Mouse (Mus musculus): ENCODE measurements around the gene Sec14l4. TPM values are rescaled to one million over a fixed set of nuclear protein-coding genes. Genes with fewer than 3 reads are reported as not detected.
"Not testable (repeated sequence)": the region's sequence is repeated elsewhere in the genome, so short reads cannot be mapped to it uniquely, and the experiment has no call there.

Gene Sec14l4
- polyA plus RNA-seq, 1 experiment from 2014 or later: 6.3 TPM

DNA sequence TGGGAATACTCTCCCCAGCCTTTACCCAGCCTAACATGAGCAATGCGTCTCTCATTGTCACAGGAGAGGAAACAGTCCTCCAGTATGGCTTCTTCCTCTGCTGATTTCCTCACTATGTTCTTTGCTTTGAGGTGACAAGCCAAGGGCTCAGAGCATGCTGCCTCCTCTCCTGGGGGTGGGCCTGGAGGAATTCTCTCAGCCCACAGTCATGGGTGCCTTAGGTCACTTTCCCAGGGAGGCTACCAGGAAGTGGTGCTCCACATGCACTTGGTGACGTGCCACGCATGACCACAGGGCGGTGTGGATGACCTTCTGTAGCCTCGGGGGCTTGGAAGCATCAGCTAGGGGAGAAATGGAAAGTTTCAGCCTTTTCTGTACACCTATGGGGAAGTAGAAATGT is 35.8 kb upstream of the Sec14l4 start:
- WGBS (ENCODE audit: insufficient replicate concordance): 43% methylated on average over 5 of the region's 5 CpGs

GRCm38 (mm10) chr11:3996840-3997239 is 34.4 kb upstream of the Sec14l4 start:
- peaks cover 24% of the 10 kb centered on the region for H3K27me3 ChIP-seq (ENCODE audit: control insufficient read depth, insufficient read depth, low read depth, low read length)
- ATAC-seq (ENCODE audit: low read depth): no peak
- H3K4me3 ChIP-seq (ENCODE audit: low read depth, low read length): no peak overlapping the region
- no peak overlapping the region for H3K9ac ChIP-seq (ENCODE audit: low read depth, low read length)
- no peaks in the 10 kb centered on the region for H3K36me3 ChIP-seq (ENCODE audit: control insufficient read depth, insufficient read depth)
- no peaks in the 10 kb centered on the region for H3K9me3 ChIP-seq (replicated peaks; ENCODE audit: control insufficient read depth, low read length)
- no peak overlapping the region for H3K27ac ChIP-seq (ENCODE audit: low read length)
- 57% methylated on average over 3 of the region's 3 CpGs for WGBS (ENCODE audit: insufficient replicate concordance)
- H3K4me2 ChIP-seq (ENCODE audit: low read depth, low read length): no peak overlapping the region
- H3K4me1 ChIP-seq (ENCODE audit: control insufficient read depth, low read depth, low read length): no peaks in the 10 kb centered on the region

More for the DNA sequence above, 35.8 kb upstream of the Sec14l4 start:
- no peaks in the 10 kb centered on the region for H3K9me3 ChIP-seq (replicated peaks; ENCODE audit: control insufficient read depth, low read length)
- H3K4me2 ChIP-seq (ENCODE audit: low read depth, low read length): no peak overlapping the region
- H3K9ac ChIP-seq (ENCODE audit: low read depth, low read length): no peak overlapping the region
- no peaks in the 10 kb centered on the region for H3K36me3 ChIP-seq (ENCODE audit: control insufficient read depth, insufficient read depth)
- no peaks in the 10 kb centered on the region for H3K4me1 ChIP-seq (ENCODE audit: control insufficient read depth, low read depth, low read length)
- no peak overlapping the region for H3K4me3 ChIP-seq (ENCODE audit: low read depth, low read length)
- peaks cover 24% of the 10 kb centered on the region for H3K27me3 ChIP-seq (ENCODE audit: control insufficient read depth, insufficient read depth, low read depth, low read length)
- H3K27ac ChIP-seq (ENCODE audit: low read length): no peak overlapping the region
- ATAC-seq (ENCODE audit: low read depth): no peak

- H3K9me3 ChIP-seq (replicated peaks; ENCODE audit: control insufficient read depth, low read length): no peaks in the 10 kb centered on the region
- no peak overlapping the region for H3K9ac ChIP-seq (ENCODE audit: low read depth, low read length)
- 4% methylated on average over 66 of the region's 66 CpGs for WGBS (ENCODE audit: insufficient replicate concordance)
- ATAC-seq (ENCODE audit: low read depth): no peak
- H3K27ac ChIP-seq (ENCODE audit: low read length): no peak overlapping the region
- H3K4me1 ChIP-seq (ENCODE audit: control insufficient read depth, low read depth, low read length): no peaks in the 10 kb centered on the region
- H3K4me3 ChIP-seq (ENCODE audit: low read depth, low read length): peak overlapping the region; percentile 34; the same call in 1 of the 2 replicates
- H3K27me3 ChIP-seq (ENCODE audit: control insufficient read depth, insufficient read depth, low read depth, low read length): peaks cover 24% of the 10 kb centered on the region
- peak overlapping the region; percentile 47 for H3K4me2 ChIP-seq (ENCODE audit: low read depth, low read length)
- no peaks in the 10 kb centered on the region for H3K36me3 ChIP-seq (ENCODE audit: control insufficient read depth, insufficient read depth)
Observed at GRCm38 (mm10) chr11:3997978-3998720, 33.1 kb upstream of the Sec14l4 start.

- no peak overlapping the region for H3K4me2 ChIP-seq (ENCODE audit: low read depth, low read length)
- 58% methylated on average over 5 of the region's 5 CpGs for WGBS (ENCODE audit: insufficient replicate concordance)
- H3K36me3 ChIP-seq (ENCODE audit: control insufficient read depth, insufficient read depth): no peaks in the 10 kb centered on the region
- no peaks in the 10 kb centered on the region for H3K4me1 ChIP-seq (ENCODE audit: control insufficient read depth, low read depth, low read length)
- ATAC-seq (ENCODE audit: low read depth): no peak
- no peak overlapping the region for H3K4me3 ChIP-seq (ENCODE audit: low read depth, low read length)
- H3K27me3 ChIP-seq (ENCODE audit: control insufficient read depth, insufficient read depth, low read depth, low read length): peaks cover 24% of the 10 kb centered on the region
- H3K9me3 ChIP-seq (replicated peaks; ENCODE audit: control insufficient read depth, low read length): no peaks in the 10 kb centered on the region
- no peak overlapping the region for H3K27ac ChIP-seq (ENCODE audit: low read length)
- H3K9ac ChIP-seq (ENCODE audit: low read depth, low read length): no peak overlapping the region
Observed at GRCm38 (mm10) chr11:3999547-3999946, 31.7 kb upstream of the Sec14l4 start.

DNA sequence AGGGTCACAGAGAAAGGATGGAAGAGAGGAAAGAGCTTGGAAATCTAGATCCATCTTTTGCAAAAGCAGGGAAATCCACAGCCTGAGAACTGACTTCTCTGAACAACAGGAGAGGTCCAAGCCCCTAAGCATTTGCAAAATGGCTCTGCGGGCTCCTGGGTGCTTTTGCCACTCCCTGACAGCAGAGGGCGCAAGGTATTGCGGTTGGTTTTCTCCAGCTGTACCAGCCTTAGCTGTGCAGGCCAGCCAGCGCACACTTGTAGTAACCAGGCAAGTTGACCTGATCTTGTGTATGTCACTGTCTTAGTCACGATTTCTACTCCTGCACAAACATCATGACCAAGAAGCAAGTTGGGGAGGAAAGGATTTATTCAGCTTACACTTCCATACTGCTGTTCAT is 29.7 kb upstream of the Sec14l4 start:
- no peak for ATAC-seq (ENCODE audit: low read depth)
- Histone ChIP-seq H3K9me3 (replicated peaks; ENCODE audit: control insufficient read depth, low read length) (no peaks in the 10 kb centered on the region), H3K4me2 (ENCODE audit: low read depth, low read length) (no peak overlapping the region), H3K27me3 (ENCODE audit: control insufficient read depth, insufficient read depth, low read depth, low read length) (peaks cover 24% of the 10 kb centered on the region), H3K9ac (ENCODE audit: low read depth, low read length) (no peak overlapping the region), H3K27ac (ENCODE audit: low read length) (no peak overlapping the region), H3K4me3 (ENCODE audit: low read depth, low read length) (no peak overlapping the region), H3K4me1 (ENCODE audit: control insufficient read depth, low read depth, low read length) (no peaks in the 10 kb centered on the region), H3K36me3 (ENCODE audit: control insufficient read depth, insufficient read depth) (no peaks in the 10 kb centered on the region)
- 8% methylated on average over 5 of the region's 5 CpGs for WGBS (ENCODE audit: insufficient replicate concordance)

DNA sequence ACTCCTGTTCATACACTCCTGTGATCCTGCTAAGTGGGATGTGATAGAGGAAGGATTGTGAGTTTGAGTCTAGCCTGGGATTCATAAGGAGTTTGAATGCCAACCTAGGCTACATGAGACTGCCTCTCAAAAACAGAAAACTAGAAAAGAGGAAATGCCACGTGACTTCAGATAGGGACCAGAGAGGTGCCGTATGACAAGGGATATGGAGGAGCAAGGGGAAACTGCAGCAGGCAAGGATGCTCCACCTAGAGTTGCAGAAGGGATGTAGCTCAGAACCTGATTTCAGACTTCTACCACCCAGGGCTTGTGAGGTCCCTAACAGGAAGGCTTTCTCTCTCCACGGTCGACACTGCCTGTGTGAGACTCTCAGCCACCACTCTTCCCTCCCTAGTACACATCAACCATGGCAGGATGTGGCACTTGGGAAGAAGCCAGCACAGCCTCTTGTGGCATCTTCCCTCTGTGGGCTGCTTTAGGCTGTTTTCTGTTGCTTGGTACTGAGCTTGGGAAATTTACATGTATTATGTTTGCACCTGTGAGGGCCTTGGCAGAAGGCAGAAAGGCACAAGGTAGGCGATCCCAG is 25.9 kb upstream of the Sec14l4 start:
- no peaks in the 10 kb centered on the region for H3K36me3 ChIP-seq (ENCODE audit: control insufficient read depth, insufficient read depth)
- H3K9me3 ChIP-seq (replicated peaks; ENCODE audit: control insufficient read depth, low read length): no peaks in the 10 kb centered on the region
- no peak for ATAC-seq (ENCODE audit: low read depth)
- H3K4me1 ChIP-seq (ENCODE audit: control insufficient read depth, low read depth, low read length): no peaks in the 10 kb centered on the region
- WGBS (ENCODE audit: insufficient replicate concordance): 29% methylated on average over 5 of the region's 5 CpGs
- H3K4me2 ChIP-seq (ENCODE audit: low read depth, low read length): no peak overlapping the region
- no peak overlapping the region for H3K27ac ChIP-seq (ENCODE audit: low read length)
- no peak overlapping the region for H3K9ac ChIP-seq (ENCODE audit: low read depth, low read length)
- H3K27me3 ChIP-seq (ENCODE audit: control insufficient read depth, insufficient read depth, low read depth, low read length): peaks cover 1% of the 10 kb centered on the region; the same call in 1 of the 2 replicates
- H3K4me3 ChIP-seq (ENCODE audit: low read depth, low read length): no peak overlapping the region

- Histone ChIP-seq H3K4me2 (ENCODE audit: low read depth, low read length) (no peak overlapping the region), H3K4me3 (ENCODE audit: low read depth, low read length) (no peak overlapping the region), H3K27me3 (ENCODE audit: control insufficient read depth, insufficient read depth, low read depth, low read length) (no peaks in the 10 kb centered on the region), H3K9ac (ENCODE audit: low read depth, low read length) (no peak overlapping the region), H3K9me3 (replicated peaks; ENCODE audit: control insufficient read depth, low read length) (no peaks in the 10 kb centered on the region), H3K27ac (ENCODE audit: low read length) (no peak overlapping the region), H3K36me3 (ENCODE audit: control insufficient read depth, insufficient read depth) (no peaks in the 10 kb centered on the region), H3K4me1 (ENCODE audit: control insufficient read depth, low read depth, low read length) (no peaks in the 10 kb centered on the region)
- ATAC-seq (ENCODE audit: low read depth): no peak
- WGBS (ENCODE audit: insufficient replicate concordance): 53% methylated on average over 3 of the region's 3 CpGs
Observed at GRCm38 (mm10) chr11:4006462-4006861, 24.8 kb upstream of the Sec14l4 start.

DNA sequence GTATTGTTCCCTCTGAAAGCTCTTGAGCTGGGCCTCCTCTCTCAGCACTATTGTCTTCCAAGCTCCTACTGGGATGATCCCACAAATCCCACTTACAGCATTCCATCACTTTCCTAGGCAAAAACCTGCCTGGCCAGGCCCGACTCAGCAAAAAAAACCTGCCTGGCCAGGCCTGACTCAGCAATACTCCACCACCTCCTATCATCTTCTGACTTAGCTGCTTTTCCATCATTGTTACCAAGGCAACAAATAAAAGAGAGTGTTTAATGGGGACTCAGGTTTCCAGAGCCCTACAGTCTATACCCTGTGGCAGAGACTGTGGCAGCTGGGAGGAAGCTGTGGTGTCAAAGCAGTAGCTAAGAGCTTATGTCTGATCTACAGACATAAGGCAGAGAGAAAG is 18.6 kb upstream of the Sec14l4 start:
- Histone ChIP-seq H3K9me3 (replicated peaks; ENCODE audit: control insufficient read depth, low read length) (no peaks in the 10 kb centered on the region), H3K4me2 (ENCODE audit: low read depth, low read length) (no peak overlapping the region), H3K36me3 (ENCODE audit: control insufficient read depth, insufficient read depth) (no peaks in the 10 kb centered on the region), H3K27me3 (ENCODE audit: control insufficient read depth, insufficient read depth, low read depth, low read length) (no peaks in the 10 kb centered on the region), H3K4me3 (ENCODE audit: low read depth, low read length) (no peak overlapping the region), H3K9ac (ENCODE audit: low read depth, low read length) (no peak overlapping the region), H3K27ac (ENCODE audit: low read length) (no peak overlapping the region), H3K4me1 (ENCODE audit: control insufficient read depth, low read depth, low read length) (no peaks in the 10 kb centered on the region)
- WGBS (ENCODE audit: insufficient replicate concordance): 46% methylated on average over 1 of the region's 1 CpGs
- no peak for ATAC-seq (ENCODE audit: low read depth)

DNA sequence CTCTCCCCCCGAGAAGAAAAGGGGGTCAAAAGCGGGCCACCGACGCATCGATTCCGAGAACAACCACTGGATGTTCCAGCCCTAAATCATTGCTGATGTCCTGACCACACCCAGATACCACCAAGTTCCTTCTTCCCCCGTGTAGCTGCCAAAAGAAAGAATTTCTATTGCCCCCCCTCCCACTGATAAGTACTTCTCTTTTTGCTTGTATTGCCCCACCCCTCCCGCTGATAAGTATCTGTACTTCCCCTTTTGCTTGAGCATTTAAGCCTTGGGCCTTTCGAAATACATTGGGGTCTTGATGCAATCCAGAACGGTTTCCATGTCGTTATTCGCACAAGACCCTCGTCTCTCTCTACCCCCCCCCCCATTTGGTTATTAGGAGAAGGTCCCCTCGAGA is 15.5 kb upstream of the Sec14l4 start:
- H3K4me1 ChIP-seq (ENCODE audit: control insufficient read depth, low read depth, low read length); H3K9ac ChIP-seq (ENCODE audit: low read depth, low read length); H3K9me3 ChIP-seq (replicated peaks; ENCODE audit: control insufficient read depth, low read length); ATAC-seq (ENCODE audit: low read depth); H3K27me3 ChIP-seq (ENCODE audit: control insufficient read depth, insufficient read depth, low read depth, low read length); H3K27ac ChIP-seq (ENCODE audit: low read length); H3K36me3 ChIP-seq (ENCODE audit: control insufficient read depth, insufficient read depth); H3K4me2 ChIP-seq (ENCODE audit: low read depth, low read length); H3K4me3 ChIP-seq (ENCODE audit: low read depth, low read length): not testable (repeated sequence)
- 70% methylated on average over 14 of the region's 14 CpGs for WGBS (ENCODE audit: insufficient replicate concordance)
